Mouse (Mus musculus): ENCODE measurements around the gene Jchain. TPM values are rescaled to one million over a fixed set of nuclear protein-coding genes. Genes with fewer than 3 reads are reported as not detected.

Jchain gene
- polyA plus RNA-seq, 1 experiment: not detected

- H3K27me3 ChIP-seq (ENCODE audit: control insufficient read depth, insufficient read depth, low read length, poor library complexity, severe bottlenecking): no peaks in the 10 kb centered on the region
- peak overlapping the region; percentile 91 for H3K4me3 ChIP-seq (ENCODE audit: low read depth, low read length)
- no peaks in the 10 kb centered on the region for H3K36me3 ChIP-seq (ENCODE audit: control insufficient read depth, insufficient read depth, low read length, poor library complexity, severe bottlenecking)
- TF ChIP-seq POLR2A (IDR thresholded peaks at IDR 0.05; ENCODE audit: insufficient read depth, low read length): no peak
- TF ChIP-seq EP300 (IDR thresholded peaks at IDR 0.05; ENCODE audit: insufficient read depth, low read depth, low read length): no peak
- no peak for TF ChIP-seq CTCF (IDR thresholded peaks at IDR 0.05; ENCODE audit: low read depth, low read length)
- H3K9ac ChIP-seq (ENCODE audit: low read depth, poor library complexity, severe bottlenecking): peak overlapping the region; percentile 95
- no peaks in the 10 kb centered on the region for H3K9me3 ChIP-seq (replicated peaks; ENCODE audit: control insufficient read depth, insufficient read depth, low read length, poor library complexity, severe bottlenecking)
- no peak overlapping the region for H3K27ac ChIP-seq (ENCODE audit: insufficient read depth, low read length)
- H3K4me1 ChIP-seq (ENCODE audit: control insufficient read depth, insufficient read depth, low read length): no peaks in the 10 kb centered on the region
These were observed 37.7 kb upstream of the Jchain start for GRCm38 (mm10) chr5:88565148-88566033.

GRCm38 (mm10) chr5:88564501-88565147 is 36.9 kb upstream of the Jchain start, which contains the start of gene Rufy3:
Gene Rufy3 (plus strand): TSS chr5:88565040.
- Histone ChIP-seq H3K27ac (ENCODE audit: insufficient read depth, low read length) (no peak within 1 kb of the TSS), H3K4me3 (ENCODE audit: low read depth, low read length) (peak within 1 kb of the TSS; percentile 91), H3K9me3 (replicated peaks; ENCODE audit: control insufficient read depth, insufficient read depth, low read length, poor library complexity, severe bottlenecking) (no peaks in the 10 kb centered on the region), H3K4me1 (ENCODE audit: control insufficient read depth, insufficient read depth, low read length) (no peaks in the 10 kb centered on the region), H3K27me3 (ENCODE audit: control insufficient read depth, insufficient read depth, low read length, poor library complexity, severe bottlenecking) (no peaks in the 10 kb centered on the region), H3K9ac (ENCODE audit: low read depth, poor library complexity, severe bottlenecking) (peak within 1 kb of the TSS; percentile 95), H3K36me3 (ENCODE audit: control insufficient read depth, insufficient read depth, low read length, poor library complexity, severe bottlenecking) (no peaks in the 10 kb centered on the region)
- TF ChIP-seq EP300 (IDR thresholded peaks at IDR 0.05; ENCODE audit: insufficient read depth, low read depth, low read length) (no peak), CTCF (IDR thresholded peaks at IDR 0.05; ENCODE audit: low read depth, low read length) (peak; percentile 12)

- H3K9me3 ChIP-seq (replicated peaks; ENCODE audit: control insufficient read depth, insufficient read depth, low read length, poor library complexity, severe bottlenecking): no peaks in the 10 kb centered on the region
These were observed 35.4 kb upstream of the Jchain start for GRCm38 (mm10) chr5:88562863-88563780.

GRCm38 (mm10) chr5:88561080-88561814 is 33.6 kb upstream of the Jchain start:
- H3K4me3 ChIP-seq (ENCODE audit: low read depth, low read length): no peak overlapping the region
- no peaks in the 10 kb centered on the region for H3K27me3 ChIP-seq (ENCODE audit: control insufficient read depth, insufficient read depth, low read length, poor library complexity, severe bottlenecking)
- no peak for TF ChIP-seq EP300 (IDR thresholded peaks at IDR 0.05; ENCODE audit: insufficient read depth, low read depth, low read length)
- TF ChIP-seq CTCF (IDR thresholded peaks at IDR 0.05; ENCODE audit: low read depth, low read length): no peak
- TF ChIP-seq POLR2A (IDR thresholded peaks at IDR 0.05; ENCODE audit: insufficient read depth, low read length): no peak

More at GRCm38 (mm10) chr5:88562863-88563780, 35.4 kb upstream of the Jchain start:
- no peak overlapping the region for H3K9ac ChIP-seq (ENCODE audit: low read depth, poor library complexity, severe bottlenecking)
- no peaks in the 10 kb centered on the region for H3K36me3 ChIP-seq (ENCODE audit: control insufficient read depth, insufficient read depth, low read length, poor library complexity, severe bottlenecking)
- H3K27me3 ChIP-seq (ENCODE audit: control insufficient read depth, insufficient read depth, low read length, poor library complexity, severe bottlenecking): no peaks in the 10 kb centered on the region
- TF ChIP-seq EP300 (IDR thresholded peaks at IDR 0.05; ENCODE audit: insufficient read depth, low read depth, low read length) (no peak), POLR2A (IDR thresholded peaks at IDR 0.05; ENCODE audit: insufficient read depth, low read length) (no peak), CTCF (IDR thresholded peaks at IDR 0.05; ENCODE audit: low read depth, low read length) (no peak)
- no peak overlapping the region for H3K4me3 ChIP-seq (ENCODE audit: low read depth, low read length)
- no peak overlapping the region for H3K27ac ChIP-seq (ENCODE audit: insufficient read depth, low read length)
- H3K4me1 ChIP-seq (ENCODE audit: control insufficient read depth, insufficient read depth, low read length): no peaks in the 10 kb centered on the region

GRCm38 (mm10) chr5:88558991-88559390 is 31.3 kb upstream of the Jchain start:
- peaks cover 9% of the 10 kb centered on the region for H3K36me3 ChIP-seq (ENCODE audit: control insufficient read depth, insufficient read depth, low read length, poor library complexity, severe bottlenecking)
- H3K9me3 ChIP-seq (replicated peaks; ENCODE audit: control insufficient read depth, insufficient read depth, low read length, poor library complexity, severe bottlenecking): no peaks in the 10 kb centered on the region
- H3K27ac ChIP-seq (ENCODE audit: insufficient read depth, low read length): peak overlapping the region; percentile 8; the same call in 1 of the 2 replicates
- no peaks in the 10 kb centered on the region for H3K4me1 ChIP-seq (ENCODE audit: control insufficient read depth, insufficient read depth, low read length)
- H3K9ac ChIP-seq (ENCODE audit: low read depth, poor library complexity, severe bottlenecking): no peak overlapping the region
- H3K27me3 ChIP-seq (ENCODE audit: control insufficient read depth, insufficient read depth, low read length, poor library complexity, severe bottlenecking): no peaks in the 10 kb centered on the region
- no peak overlapping the region for H3K4me3 ChIP-seq (ENCODE audit: low read depth, low read length)
- TF ChIP-seq POLR2A (IDR thresholded peaks at IDR 0.05; ENCODE audit: insufficient read depth, low read length): no peak
- TF ChIP-seq CTCF (IDR thresholded peaks at IDR 0.05; ENCODE audit: low read depth, low read length): no peak
- no peak for TF ChIP-seq EP300 (IDR thresholded peaks at IDR 0.05; ENCODE audit: insufficient read depth, low read depth, low read length)

More at GRCm38 (mm10) chr5:88561080-88561814, 33.6 kb upstream of the Jchain start:
- Histone ChIP-seq H3K9me3 (replicated peaks; ENCODE audit: control insufficient read depth, insufficient read depth, low read length, poor library complexity, severe bottlenecking) (no peaks in the 10 kb centered on the region), H3K4me1 (ENCODE audit: control insufficient read depth, insufficient read depth, low read length) (no peaks in the 10 kb centered on the region), H3K27ac (ENCODE audit: insufficient read depth, low read length) (no peak overlapping the region), H3K36me3 (ENCODE audit: control insufficient read depth, insufficient read depth, low read length, poor library complexity, severe bottlenecking) (no peaks in the 10 kb centered on the region), H3K9ac (ENCODE audit: low read depth, poor library complexity, severe bottlenecking) (no peak overlapping the region)

Measured in ES-Bruce4 (cell line).